In the genomic region with DNA sequence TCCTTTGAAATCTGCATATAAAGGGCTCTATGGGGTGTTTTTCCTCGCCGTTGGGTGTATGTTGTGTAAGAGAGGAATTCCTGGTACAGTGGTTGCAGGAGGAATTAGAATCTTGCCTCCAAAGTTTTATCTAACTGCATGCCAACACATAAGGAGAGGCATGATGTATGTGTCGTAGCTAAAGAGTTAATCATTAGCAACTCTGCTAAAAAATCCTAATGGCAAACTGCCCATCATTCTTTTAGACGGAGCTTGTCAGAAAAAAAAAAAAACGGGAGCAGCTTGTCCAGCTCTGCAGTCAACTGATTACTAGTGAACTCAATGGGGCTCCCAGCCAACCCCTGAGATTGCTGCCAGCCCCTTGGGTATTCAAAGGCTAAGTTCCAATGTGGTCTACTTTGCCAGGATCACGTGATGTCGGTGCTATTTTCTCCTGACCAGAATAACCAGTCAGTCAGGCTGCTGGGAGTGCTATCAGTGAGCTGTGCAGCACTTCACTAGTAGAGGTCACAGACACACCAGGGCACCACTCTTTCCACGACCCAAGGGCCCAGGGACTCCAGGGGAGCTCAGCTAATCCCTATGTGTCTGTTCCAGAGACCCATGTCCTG, we compare ENCODE assay signal across 8 mouse cellular contexts.
DNase-seq lines count a peak whose midpoint lies in the region; ATAC-seq lines count a peak whose summit lies in the region.

No protein-coding gene starts in this region.

- no peaks in the 10 kb centered on the region for H3K36me3 ChIP-seq in forebrain, embryonic 13.5 days (ENCODE audit: poor library complexity, severe bottlenecking)
- H3K36me3 ChIP-seq in heart, embryonic 15.5 days: no peaks in the 10 kb centered on the region

- peak; percentile 59 to 76 for DNase-seq in urinary bladder, adult 18-20 months (ENCODE audit: low spot score in 2 of 2)
- no peak for DNase-seq in urinary bladder, postnatal 10 days (ENCODE audit: low spot score)
- peak; percentile 93 to 96 for DNase-seq in kidney, postnatal 36 days
- peak; percentile 92 to 95 for DNase-seq in lung, adult 18-20 months
- DNase-seq in right cerebral cortex, postnatal 25 days: peak; percentile 43
- DNase-seq in thymus, postnatal 0 days (ENCODE audit: low spot score): no peak

- no peaks in the 10 kb centered on the region for H3K9me3 ChIP-seq in forebrain, embryonic 13.5 days (replicated peaks)
- H3K9me3 ChIP-seq in heart, embryonic 15.5 days (replicated peaks): no peaks in the 10 kb centered on the region

- H3K4me2 ChIP-seq in forebrain, embryonic 13.5 days: peak overlapping the region; percentile 32
- peak overlapping the region; percentile 19 for H3K4me2 ChIP-seq in heart, embryonic 15.5 days

- WGBS in forebrain, embryonic 13.5 days: 8% methylated on average over 8 of the region's 8 CpGs
- 7% methylated on average over 8 of the region's 8 CpGs for WGBS in heart, embryonic 15.5 days

- no peak overlapping the region for H3K4me3 ChIP-seq in forebrain, embryonic 13.5 days
- no peak overlapping the region for H3K4me3 ChIP-seq in heart, embryonic 15.5 days

- peak overlapping the region; percentile 68 for H3K27ac ChIP-seq in forebrain, embryonic 13.5 days
- H3K27ac ChIP-seq in heart, embryonic 15.5 days: peak overlapping the region; percentile 90

- H3K4me1 ChIP-seq in forebrain, embryonic 13.5 days: peaks cover 68% of the 10 kb centered on the region
- H3K4me1 ChIP-seq in heart, embryonic 15.5 days (replicated peaks): peaks cover 82% of the 10 kb centered on the region

- no peaks in the 10 kb centered on the region for H3K27me3 ChIP-seq in forebrain, embryonic 13.5 days
- no peaks in the 10 kb centered on the region for H3K27me3 ChIP-seq in heart, embryonic 15.5 days

- ATAC-seq in forebrain, embryonic 13.5 days: peak; percentile 82
- ATAC-seq in heart, embryonic 15.5 days (replicated peaks; ENCODE audit: insufficient number of reproducible peaks, insufficient read depth, low FRiP score, low read depth): peak; percentile 94

- no peak overlapping the region for H3K9ac ChIP-seq in forebrain, embryonic 13.5 days
- no peak overlapping the region for H3K9ac ChIP-seq in heart, embryonic 15.5 days

Comparison
In these comparisons a context has a peak if more than half of its experiments do, and no peak if none do; other contexts are left out.
1. DNase-seq: peak in urinary bladder, adult 18-20 months (2 of 2), kidney, postnatal 36 days (2 of 2), lung, adult 18-20 months (2 of 2) and right cerebral cortex, postnatal 25 days (single experiment); none in urinary bladder, postnatal 10 days (single experiment) and thymus, postnatal 0 days (single experiment).